Mouse (Mus musculus) layer of hippocampus, postnatal 36 days (tissue): ENCODE measurements around the gene Slc38a10. TPM values are rescaled to one million over a fixed set of nuclear protein-coding genes. Genes with fewer than 3 reads are reported as not detected.

ENCODE experiments used
- microRNA-seq, 2 experiments: library from miRNA; unstranded; fragments of <30 nt; microRNA quantifications; one replicate each; pipeline ENCODE4 v1.2.0; 2021
- total RNA-seq, 2 experiments: library from RNA; stranded (reverse); gene quantifications; 2 replicates each; pipeline ENCODE4 v1.2.3; 2021

Slc38a10 gene
- total RNA-seq, 2 experiments from 2014 or later: 80.2 to 86.1 TPM

Small RNA genes within 50 kb of the gene (microRNA-seq; reads per million reads assigned to microRNA genes)
- gene Gm25948: 0 to 0.30 reads per million in 2 experiments

Other genes starting within 250 kb of the Slc38a10 start
- 10 to 100 TPM; 33.3 to 38.4 TPM for gene Chmp6, start 237.9 kb downstream of the Slc38a10 start, total RNA-seq
- gene Baiap2, start 208.6 kb downstream of the Slc38a10 start, total RNA-seq: 100 to 1,000 TPM; 246 to 257 TPM
- 100 to 1,000 TPM; 213 to 224 TPM for gene Aatk, start 104.2 kb downstream of the Slc38a10 start, total RNA-seq
- gene Cep131, start 64.5 kb downstream of the Slc38a10 start, total RNA-seq: 10 to 100 TPM; 28.7 to 33.0 TPM
- 10 to 100 TPM; 15.1 to 16.9 TPM for gene Tepsin, start 52.6 kb downstream of the Slc38a10 start, total RNA-seq
- gene Ndufaf8, start 52.4 kb downstream of the Slc38a10 start, total RNA-seq: 10 to 100 TPM; 34.7 to 35.9 TPM
- 10 to 100 TPM; 19.6 to 20.0 TPM for gene Bahcc1, start 81.6 kb upstream of the Slc38a10 start, total RNA-seq
- 1,000 to 10,000 TPM; 1,262 to 1,401 TPM for gene Actg1, start 197.2 kb upstream of the Slc38a10 start, total RNA-seq
- 1 to 10 TPM in 1 of 2 experiments, not detected in 1; 1.0 TPM for gene Fscn2, start 210.2 kb upstream of the Slc38a10 start, total RNA-seq
- 10 to 100 TPM; 17.3 to 21.6 TPM for gene Faap100, start 227.4 kb upstream of the Slc38a10 start, total RNA-seq